Mouse (Mus musculus) C2C12 (cell line): ENCODE results near the gene Adamts14.

Experiments used
- CEBPB ChIP-seq: IDR thresholded peaks from one replicate; pipeline ENCODE4 v1.6.1; 2011; ENCODE audit warnings: low read depth, mild to moderate bottlenecking, control low read depth, moderate library complexity
- CTCF ChIP-seq: IDR thresholded peaks from one replicate; pipeline ENCODE4 v1.5.1; 2011; ENCODE audit not compliant: control insufficient read depth, insufficient read depth, insufficient read length
- MAX ChIP-seq: IDR thresholded peaks from one replicate; pipeline ENCODE4 v1.6.1; 2011; ENCODE audit warnings: mild to moderate bottlenecking, control low read depth
- MYOD1 ChIP-seq: IDR thresholded peaks from one replicate; pipeline ENCODE4 v1.6.1; 2011; ENCODE audit warnings: low read depth; ENCODE audit not compliant: control insufficient read depth, insufficient read length
- MYOG ChIP-seq: IDR thresholded peaks from one replicate; pipeline ENCODE4 v1.6.1; 2011; ENCODE audit not compliant: control insufficient read depth, insufficient read length; ENCODE audit errors: extremely low read depth
- USF1 ChIP-seq: IDR thresholded peaks from one replicate; pipeline ENCODE4 v1.6.1; 2011; ENCODE audit warnings: low read depth, mild to moderate bottlenecking, control low read depth, moderate library complexity

DNA sequence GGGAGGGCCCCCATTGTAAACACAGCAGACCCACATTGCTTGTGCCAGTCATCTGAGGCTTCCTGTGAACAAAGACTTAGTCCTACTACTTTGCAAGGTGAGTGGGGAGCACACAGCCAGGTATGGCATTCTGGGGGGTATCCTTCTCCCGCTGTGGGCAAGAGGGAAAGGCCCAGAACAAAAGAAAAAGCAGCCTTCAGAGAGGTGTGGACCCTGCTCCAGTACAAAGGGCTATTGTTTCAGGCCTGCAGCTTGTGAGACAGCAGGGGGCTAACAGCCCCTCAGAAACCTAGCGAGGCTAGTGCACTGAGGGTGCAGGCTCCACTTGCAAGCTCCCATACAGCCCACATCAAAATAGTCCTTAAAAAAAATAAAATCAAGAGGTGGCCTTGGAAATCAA is 23.3 kb downstream of the Adamts14 start:
- TF ChIP-seq USF1, result no peak
- no peak for TF ChIP-seq CTCF
- TF ChIP-seq MAX, result no peak
- no peak for TF ChIP-seq MYOD1
- TF ChIP-seq MYOG, result no peak
- no peak for TF ChIP-seq CEBPB
